ENCODE assay signal across 7 mouse cellular contexts in the genomic region with DNA sequence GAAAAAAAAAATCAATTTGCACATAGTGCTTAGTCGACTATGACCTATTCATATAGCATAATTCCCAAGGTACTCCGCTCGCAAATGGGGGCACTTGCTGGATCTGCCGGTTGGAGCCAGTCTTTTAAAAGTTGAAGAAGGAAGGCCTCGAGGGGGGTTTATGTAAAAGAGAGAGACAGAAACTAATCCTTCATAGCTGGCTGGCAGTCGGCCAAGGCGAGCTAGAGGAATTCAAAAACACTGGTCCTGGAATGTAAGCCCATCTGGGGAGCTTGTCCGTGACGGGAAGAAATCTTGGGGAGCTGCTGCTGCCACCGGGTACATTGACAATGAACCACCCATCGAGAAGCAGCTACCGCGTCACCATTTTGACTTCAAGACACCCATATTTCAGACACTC.
DNase-seq lines count a peak whose midpoint lies in the region; ATAC-seq and TF ChIP-seq lines count a peak whose summit lies in the region.

No protein-coding gene starts in this region.

- peak; percentile 6 to 11 for DNase-seq in adrenal gland, postnatal 4 days (ENCODE audit: low spot score in 2 of 2)
- peak; percentile 76 for DNase-seq in embryo, embryonic 11 days
- peak; percentile 27 to 73 for DNase-seq in gastrocnemius, postnatal 4 days (ENCODE audit: low spot score in 2 of 2)
- peak; percentile 49 to 59 for DNase-seq in left cerebral cortex, postnatal 14 days (ENCODE audit: low spot score in 2 of 2)
- peak; percentile 19 for DNase-seq in neural tube, embryonic 10.5 days (ENCODE audit: extremely low spot score, low spot score)
- no peak for DNase-seq in thymus, postnatal 4 days

- intact Hi-C loops in left cerebral cortex, postnatal 14 days (cut with DNase I): no loop called here

- peaks cover 7% of the 10 kb centered on the region; the same call in 1 of the 2 replicates for H3K9me3 ChIP-seq in intestine, postnatal 0 days (ENCODE audit: control insufficient read depth)

- no peak overlapping the region for H3K27ac ChIP-seq in intestine, postnatal 0 days (ENCODE audit: low read depth, low read length)

- no peaks in the 10 kb centered on the region for H3K4me1 ChIP-seq in intestine, postnatal 0 days (replicated peaks; ENCODE audit: control insufficient read depth, insufficient read depth, low read length)

- no peak overlapping the region for H3K4me3 ChIP-seq in intestine, postnatal 0 days (ENCODE audit: low read depth, low read length)

- no peaks in the 10 kb centered on the region for H3K27me3 ChIP-seq in intestine, postnatal 0 days (replicated peaks; ENCODE audit: control insufficient read depth, insufficient read depth, low read length)

- TF ChIP-seq CTCF in intestine, postnatal 0 days (IDR thresholded peaks at IDR 0.05; ENCODE audit: low read depth): no peak

- no peak overlapping the region for H3K9ac ChIP-seq in intestine, postnatal 0 days (ENCODE audit: low read depth, low read length)

- 54% methylated on average over 13 of the region's 13 CpGs for WGBS in intestine, postnatal 0 days

- peak overlapping the region; percentile 22; the same call in 1 of the 2 replicates for H3K4me2 ChIP-seq in intestine, postnatal 0 days (replicated peaks; ENCODE audit: low read depth)

- H3K36me3 ChIP-seq in intestine, postnatal 0 days (ENCODE audit: control insufficient read depth, insufficient read depth): 0 out of 2 replicates have a peak, but pooled peaks cover 3% of the 10 kb centered on the region

- ATAC-seq in intestine, postnatal 0 days: no peak
